Mouse (Mus musculus) kidney, postnatal 4 days (tissue): ENCODE data around the gene Cdh13.

Source experiments
- DNase-seq, 2 experiments: peaks; one replicate each; pipeline ENCODE4 v3.0.0; 2021; ENCODE audit warnings: mixed read lengths in 2 of 2

Gene Cdh13

DNA sequence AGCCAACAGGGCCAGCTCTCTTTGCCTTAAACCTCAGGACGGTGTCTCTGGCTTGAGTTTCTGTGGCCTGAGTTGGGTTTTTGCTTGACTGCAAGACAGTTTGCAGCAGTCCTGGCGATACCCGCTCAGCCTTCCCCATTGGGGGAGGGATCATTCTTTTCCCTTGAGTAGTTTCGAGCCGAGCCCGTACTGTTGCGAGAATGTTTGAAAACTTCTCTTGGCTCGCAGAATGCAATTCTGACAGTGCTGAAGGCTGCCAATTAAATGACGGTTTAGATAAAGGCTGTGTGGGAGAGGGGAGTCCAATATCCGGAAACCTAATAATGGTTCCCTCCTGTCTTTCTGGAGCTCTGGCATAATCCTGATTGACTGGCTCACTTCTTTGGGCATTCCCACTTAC, 23.4 kb downstream of the Cdh13 start:
- DNase-seq: no peak

DNA sequence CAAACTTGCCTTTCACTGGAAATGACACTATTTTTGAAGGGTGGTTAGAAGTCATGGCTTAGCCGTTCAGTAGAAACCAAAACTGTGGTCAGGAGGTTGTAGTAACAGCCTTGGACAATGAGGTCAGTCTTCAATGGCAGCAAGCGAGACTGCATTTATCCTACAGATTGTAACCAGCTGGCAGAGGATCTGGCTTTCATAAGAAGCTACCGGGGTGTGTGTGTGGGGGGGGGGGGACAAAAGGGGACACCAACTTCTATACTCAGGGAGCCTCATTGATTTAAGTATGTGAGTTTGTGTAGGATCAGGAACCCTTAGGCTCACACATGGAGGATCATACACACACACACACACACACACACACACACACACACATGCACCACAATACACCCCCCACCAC, 25.6 kb downstream of the Cdh13 start:
- no peak for DNase-seq

DNA sequence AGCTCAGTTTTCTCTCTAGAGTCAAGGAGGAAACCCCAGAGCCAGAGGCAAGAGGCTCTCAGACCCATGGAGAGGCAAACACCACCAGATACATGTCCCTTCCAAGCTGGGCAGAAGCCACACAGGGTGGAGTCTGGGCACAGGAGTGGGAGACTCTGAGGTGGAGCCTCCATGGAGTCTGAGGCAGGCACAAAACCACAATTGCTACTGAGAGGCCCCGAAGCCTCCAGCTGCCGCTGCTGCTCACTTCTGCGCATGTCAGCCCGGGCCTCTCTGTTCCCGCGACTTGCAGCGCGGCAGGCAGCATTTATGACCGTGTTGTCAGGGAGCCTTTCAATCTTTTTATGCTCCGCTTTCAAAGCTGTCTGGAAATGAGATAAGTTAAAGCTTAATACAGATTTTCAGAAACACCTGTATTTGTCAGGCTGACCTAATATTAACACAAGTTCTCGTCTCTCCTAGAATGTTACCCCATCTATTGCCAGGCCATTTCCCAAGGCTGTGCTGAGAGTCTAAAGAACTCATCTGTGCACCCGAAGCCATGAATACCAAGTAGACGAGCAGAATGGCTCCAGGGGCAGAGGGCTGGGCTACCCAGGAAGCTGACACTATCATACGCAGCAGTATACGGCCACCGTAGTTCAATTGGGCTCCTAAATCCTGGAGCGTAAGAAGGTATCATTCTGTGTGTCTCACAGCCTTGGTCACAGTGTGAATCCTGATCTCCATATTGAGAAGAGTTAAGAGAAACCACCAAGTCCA, 30.1 kb downstream of the Cdh13 start:
- peak; percentile 47 to 60 for DNase-seq

DNA sequence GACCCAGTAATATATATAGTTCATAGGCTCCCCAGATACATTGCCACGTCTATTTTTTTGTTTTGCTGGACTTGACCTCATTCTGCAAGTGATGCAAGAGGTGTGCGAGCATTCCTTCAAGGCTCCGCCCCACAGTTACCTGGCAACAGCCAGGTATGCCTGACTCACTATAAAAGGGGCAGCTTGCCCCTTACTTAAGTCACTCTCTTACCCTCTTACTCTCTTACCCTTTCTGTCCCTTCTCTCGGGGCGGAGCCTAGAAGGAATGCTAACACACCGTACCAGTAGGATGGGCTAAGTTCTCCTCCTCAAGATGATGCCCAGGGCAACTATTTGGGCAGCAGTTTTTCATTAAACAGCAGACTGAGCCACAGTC, 30.6 kb downstream of the Cdh13 start:
- no peak for DNase-seq

DNA sequence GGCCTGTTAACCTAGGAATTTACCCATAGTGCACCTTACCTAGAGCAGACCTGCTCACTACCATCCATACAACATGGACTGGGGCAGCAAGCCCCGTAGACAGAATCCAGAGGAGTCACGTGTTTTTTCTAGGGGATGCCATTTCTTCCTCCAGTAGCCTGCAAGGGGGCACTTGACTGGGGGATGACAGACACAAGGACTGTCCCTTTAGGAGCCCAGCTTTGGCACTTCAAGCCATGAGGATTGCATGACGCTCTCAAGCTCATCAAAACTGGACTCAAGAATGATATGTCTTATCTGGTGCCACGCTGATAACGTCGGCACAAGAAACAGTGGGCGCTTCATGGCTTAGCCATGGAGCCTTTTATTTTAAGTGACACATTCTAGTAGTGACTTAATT, 31.4 kb downstream of the Cdh13 start:
- DNase-seq: no peak

DNA sequence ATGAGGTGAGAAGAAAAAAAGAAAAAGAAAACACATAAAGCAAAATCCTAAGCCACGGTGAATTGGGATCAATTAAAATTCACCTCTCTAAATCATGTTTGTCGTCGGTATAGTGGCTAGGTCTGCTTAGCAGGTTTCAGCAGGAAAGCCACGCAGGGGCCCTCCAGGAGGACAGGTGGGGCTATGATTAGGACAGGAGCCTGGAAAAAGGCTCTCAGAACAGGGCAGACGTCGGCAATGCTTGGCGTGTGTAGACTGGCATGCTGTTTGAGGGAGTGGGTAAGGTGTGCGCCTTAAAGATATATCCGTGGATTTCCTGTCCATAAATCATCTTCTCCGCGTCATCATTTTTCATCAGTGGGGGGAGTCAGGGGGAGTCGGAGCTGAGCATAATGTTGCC, 32.9 kb downstream of the Cdh13 start:
- no peak for DNase-seq

DNA sequence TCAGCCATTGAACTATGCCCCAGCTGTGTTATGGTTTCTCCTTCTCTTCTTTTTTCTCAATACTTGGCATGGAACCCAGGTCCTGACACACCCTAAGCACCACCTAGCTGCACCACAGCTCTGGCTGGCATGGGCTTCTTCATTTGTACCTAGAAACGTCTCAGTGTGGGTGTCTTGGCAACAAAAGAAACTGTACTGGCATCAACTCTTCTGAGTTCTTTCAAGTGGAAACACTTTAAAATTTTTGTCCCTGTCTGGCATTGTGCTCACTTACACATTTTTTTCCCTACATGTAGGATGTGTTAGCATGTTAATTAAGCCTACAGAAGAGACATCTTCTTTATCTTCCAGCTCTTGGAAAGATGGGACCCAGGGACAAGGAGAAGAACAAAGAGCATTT, 37.0 kb downstream of the Cdh13 start:
- DNase-seq: no peak

DNA sequence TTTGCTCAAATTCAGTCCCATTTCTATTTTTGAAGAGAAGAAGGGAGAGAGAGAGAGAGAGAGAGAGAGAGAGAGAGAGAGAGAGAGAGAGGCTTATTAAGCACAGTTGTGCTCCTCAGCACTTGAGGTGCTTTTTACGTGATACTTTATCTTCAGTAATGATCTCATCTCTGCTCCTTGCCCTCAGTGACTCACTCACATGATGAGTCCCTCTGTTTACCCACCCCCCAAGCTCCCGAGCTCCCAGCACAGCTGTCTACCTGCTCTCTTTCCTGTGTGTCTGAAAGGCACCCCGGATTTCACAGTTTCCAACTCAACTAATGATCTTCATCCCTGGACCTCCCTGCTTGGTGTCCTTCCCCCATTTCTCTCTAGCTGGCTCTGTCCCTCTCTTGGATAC, 39.9 kb downstream of the Cdh13 start:
- DNase-seq: no peak

DNA sequence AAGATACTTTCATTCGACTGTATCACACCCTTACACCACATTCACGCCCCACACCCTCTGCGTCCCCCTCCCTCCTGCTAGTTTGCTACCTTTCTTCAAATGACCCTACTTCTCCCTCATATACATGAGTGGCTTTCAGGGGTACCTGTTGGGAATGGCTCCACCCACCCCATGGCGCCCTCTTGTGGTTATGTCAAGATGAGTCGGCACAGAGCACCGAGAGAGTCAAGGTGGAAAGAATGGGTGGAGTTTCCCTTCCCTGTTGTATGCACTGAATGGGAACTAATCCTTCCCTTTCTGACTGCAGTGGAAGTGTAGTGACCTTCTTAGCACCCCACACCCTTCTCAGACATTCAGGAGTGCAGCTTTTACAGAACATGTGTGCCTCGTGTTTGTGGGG, 51.4 kb downstream of the Cdh13 start:
- DNase-seq: peak in 1 of 2 experiments; percentile 9

DNA sequence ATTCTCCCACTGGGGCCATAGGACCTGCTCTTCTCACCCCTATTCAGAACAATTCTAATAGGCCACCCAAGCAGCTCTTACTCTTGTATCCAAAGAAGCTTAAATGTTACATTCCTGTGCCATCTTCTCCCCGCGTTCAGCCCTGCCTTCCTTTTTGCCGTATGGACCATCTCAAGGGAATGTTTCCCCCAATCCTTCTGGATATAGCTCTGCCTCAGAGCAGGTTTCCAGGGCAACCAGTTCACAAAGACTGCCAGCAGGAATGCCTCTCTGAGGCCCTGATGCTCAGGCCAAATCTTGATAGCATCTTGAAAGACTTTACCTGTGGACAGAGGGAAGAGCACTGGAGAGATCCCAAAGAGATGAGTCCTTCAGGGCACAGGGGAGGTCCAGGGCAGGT, 56.2 kb downstream of the Cdh13 start:
- DNase-seq: no peak

DNA sequence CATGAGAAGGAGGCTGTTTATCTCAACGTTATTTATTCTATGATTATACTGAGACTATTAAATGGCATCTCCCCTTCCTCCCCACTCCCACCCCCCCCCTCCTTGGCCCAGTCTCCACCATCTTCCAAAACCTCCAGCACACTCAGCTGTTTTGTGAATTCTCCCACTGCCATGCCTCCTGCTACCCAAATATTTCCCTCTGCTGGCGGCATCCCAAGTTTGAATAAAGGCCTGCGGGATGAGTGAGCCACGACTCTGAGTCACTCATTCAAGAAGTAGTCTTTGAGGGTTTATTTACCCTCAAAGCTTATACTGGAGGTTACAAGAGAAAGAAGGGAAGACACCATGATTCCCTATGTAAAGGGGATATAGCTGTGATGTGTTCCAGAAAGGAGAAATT, 59.7 kb downstream of the Cdh13 start:
- no peak for DNase-seq

DNA sequence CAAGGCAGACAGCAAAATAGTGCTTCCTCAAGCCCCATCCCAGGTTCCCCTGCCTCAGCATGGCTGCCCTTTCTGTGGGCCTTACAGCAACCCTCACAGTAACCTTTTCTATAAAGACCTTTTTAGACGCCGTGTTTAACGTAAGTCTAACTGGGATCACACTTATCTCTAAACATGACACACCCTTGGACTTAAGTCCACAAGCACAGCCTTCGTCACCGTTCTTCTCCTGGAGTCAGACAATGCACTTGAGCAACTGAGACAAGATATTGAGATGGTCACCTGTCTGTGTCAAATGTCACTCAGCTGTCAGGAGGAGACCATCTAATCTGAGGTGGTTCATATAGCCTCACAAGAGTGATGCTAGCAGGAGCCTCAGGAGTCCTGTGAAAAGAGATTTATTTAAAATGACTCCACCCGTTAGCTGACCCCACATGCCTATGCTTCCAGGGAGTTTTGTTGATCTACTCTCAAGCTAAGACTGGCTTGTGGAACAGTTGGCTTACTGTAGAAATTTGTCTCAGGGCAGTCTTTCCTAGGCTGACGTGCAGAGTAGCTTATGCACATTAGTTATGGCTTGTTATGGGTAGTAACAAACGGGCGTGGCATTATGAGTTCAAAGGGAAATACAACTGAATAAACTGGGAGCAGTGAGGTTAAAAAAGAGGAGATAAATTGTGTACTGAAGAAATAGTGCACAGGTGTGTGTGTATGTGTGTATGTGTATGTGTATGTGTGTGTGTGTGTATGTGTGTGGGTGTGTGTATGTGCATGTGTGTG, 65.4 kb downstream of the Cdh13 start:
- no peak for DNase-seq

DNA sequence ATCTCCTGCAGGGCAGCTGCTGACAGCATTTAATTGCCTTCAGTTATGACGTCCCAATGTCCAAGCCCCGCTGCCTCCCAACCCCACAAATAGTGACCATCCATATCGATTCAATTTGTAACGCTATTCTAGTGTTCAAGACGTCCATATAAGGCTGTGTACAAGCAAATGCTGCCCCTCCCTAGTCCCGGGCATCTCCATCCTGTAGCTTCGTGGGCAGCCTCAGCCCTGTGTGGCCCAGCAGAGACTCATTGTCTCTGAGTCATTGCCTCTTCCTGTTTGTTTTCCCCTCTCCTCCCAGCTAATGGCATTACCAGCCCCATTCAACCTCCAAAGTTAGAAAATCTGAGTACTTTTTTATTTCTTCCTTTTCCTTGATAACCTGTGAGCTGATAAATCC, 66.6 kb downstream of the Cdh13 start:
- DNase-seq: no peak

DNA sequence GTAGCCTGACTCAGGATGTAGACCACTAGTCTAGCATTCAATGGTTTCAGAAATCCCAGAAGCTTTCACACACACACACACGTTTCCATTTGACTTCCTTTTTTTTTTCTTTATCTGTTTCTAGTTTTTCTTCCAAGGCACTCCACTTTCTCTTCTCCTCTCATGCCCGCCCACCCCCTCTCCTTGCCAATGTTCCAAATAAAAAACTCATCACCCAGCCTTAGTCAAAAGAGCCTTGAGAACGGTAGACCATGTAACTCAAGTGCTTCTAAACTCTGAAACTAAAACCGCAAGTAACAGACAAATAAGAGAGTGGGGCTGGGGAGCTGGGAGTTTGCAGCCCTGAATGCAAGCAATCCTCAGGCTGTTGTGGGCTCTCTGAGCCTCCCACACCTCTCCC, 69.5 kb downstream of the Cdh13 start:
- no peak for DNase-seq

DNA sequence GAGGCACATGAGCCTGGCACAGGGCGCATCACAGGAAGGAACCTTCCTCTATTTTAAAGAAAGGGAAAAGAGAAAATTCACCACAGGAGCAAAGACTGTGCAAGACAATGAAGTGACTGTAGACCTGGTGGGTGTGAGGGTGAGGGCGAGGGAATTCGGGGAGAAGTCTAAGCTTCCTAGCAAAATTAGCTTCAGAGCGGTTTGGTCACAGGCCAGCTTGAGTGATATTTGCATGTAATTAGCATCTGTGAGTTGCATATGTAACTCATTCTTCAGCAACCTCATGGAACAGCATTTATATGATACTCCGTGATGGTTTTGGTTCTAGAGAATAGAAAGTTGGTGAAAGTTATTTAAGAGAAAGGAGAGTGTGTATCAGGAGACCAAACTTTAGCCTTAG, 73.5 kb downstream of the Cdh13 start:
- DNase-seq: no peak

DNA sequence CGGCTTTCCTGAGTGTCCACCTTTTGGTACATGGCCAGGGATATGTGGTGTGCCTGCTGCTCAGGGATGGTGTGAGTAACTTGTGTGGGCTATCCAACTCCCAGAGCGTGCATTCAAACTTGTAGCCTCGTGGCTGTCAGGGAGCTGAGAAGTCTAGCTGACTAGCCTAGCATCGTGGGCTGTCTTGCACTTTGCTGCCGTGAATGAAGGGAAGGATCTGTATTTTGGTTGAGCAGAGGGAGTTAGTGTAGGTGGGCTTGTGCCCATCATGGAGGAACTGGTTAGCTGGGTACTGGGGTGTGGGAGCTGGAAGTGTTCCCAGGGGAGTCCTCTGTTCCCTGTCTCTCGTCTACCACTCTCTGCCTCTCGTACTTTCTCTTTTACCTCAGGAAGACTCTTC, 74.1 kb downstream of the Cdh13 start:
- no peak for DNase-seq

DNA sequence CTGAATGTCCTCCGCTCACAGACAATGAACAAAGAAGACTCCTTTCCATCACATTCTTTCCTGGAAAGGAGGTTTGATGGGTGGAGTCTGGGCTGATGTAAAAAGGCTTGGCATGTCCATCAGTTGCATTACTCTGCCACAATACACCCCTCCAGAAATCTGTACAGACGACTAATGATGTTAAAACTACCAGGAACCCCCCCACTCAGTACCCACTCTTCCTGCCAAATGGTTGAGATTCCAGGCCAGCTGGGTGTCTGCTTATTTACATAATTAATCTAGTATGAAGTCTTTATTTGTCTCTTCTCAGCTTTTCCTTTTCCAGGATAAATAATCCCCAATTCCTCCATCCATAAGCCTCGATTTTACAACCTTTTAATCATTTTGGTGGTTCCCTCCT, 80.2 kb downstream of the Cdh13 start:
- DNase-seq: no peak

DNA sequence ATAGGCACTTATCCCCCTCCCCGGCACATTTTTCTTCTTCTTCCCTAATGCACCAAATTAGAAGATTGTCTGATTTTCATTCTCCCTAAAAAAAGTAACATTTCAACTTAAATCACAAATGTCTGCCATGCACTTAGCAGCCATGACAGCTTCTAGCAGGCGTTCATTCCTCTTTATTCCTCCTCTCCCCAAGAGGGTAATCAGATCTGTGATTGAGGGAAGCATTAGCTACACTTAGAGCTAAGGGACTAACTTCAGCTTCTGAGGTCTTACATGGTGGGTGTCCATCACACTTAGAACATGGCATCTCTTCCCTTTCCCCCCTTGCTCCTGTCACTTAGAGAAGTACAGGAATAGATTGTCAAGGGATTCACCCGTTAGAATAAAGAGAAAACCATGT, 89.6 kb downstream of the Cdh13 start:
- no peak for DNase-seq

DNA sequence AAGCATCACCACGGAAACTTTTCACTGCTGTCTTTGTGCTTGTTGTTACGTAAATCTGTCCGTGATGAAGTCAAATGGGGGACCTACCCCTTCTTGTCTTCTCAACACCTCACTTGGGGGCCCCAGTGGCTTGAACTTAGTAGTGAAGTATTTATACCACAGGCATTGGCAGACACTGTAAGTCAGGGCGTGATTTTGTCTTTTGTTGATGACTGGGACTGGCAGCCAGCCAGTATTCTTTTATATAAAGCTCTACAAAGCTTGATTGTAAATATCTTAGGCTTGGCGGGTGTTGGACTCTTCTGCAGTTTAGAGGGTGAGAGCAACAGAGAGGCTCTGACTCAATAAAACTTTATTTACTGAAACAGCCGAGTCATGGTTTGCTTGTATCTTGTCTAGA, 91.2 kb downstream of the Cdh13 start:
- no peak for DNase-seq

DNA sequence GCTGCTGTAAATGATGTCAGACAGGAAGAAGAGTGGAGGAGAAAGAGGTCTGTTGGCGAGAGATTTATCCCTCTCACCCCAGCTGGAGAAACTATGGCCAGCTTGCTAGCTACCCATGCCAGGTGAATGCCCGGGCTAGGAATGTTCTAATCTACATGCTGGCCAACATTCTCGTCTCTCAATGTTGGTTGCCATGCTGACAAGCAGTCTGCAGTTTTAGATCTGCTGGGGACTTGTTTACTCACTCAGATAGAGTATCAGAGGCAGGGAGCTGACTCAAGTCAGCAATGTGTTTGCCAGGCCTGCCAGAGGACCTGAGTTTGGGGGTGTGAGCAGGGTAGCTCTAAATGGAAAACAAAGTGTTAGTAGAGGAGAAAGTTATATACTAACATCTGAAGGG, 93.3 kb downstream of the Cdh13 start:
- no peak for DNase-seq

DNA sequence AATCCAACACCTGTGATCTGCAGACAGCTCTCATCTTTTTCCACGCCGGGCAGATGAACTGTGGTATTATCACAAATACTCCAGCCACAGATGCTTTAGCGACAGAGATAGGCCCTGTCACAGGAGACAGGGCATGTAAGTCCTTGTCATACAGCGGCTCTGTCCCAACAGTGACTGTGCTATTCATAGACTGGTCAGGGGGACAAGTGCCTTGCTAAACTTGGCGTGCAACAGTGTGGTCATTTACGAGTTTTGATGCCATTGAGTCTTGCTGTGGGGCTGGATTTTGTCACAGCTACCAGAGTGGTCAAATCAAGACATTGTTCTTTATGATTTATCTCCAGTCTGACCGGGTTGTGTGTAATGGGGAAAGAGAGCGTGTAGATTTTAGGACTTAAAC, 95.5 kb downstream of the Cdh13 start:
- no peak for DNase-seq

DNA sequence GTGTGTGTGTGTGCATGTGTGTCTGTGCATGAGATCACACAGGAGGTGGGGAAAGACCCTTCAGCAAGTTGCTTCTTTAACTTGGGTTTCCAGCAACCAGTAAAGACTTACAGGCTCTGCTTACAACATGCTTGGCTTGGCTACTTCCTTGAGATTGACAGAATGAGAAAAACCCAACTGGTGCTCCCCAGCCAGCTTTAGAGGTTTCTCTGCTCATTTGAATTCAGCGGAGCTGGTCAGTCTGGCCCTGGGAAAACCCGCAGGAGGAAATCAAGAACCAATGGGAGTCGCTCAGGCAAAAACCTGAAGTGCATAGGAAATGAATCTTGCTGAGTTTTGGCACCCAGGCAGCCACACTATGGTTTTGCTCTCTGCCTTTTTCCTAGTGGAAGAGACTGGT, 96.1 kb downstream of the Cdh13 start:
- DNase-seq: no peak

DNA sequence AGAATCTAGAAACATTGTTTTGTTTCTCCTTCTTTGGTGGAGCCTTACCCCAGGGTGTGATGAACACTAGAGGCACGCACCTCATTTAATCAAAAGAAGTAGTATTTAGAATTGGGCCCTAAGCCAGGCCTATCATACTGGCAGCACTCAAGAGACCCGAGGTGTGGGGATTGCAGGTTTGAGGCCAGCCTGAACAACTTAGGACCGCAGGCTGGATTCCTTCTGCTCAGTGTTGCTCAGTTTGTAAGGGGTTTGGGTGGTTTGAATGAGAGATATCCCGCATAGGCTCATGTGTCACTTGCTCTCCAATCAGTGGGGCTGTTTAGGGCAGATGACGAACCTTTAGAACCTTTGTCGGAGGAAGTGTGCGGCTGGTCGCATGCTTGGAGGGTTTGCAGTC, 96.5 kb downstream of the Cdh13 start:
- DNase-seq: no peak

DNA sequence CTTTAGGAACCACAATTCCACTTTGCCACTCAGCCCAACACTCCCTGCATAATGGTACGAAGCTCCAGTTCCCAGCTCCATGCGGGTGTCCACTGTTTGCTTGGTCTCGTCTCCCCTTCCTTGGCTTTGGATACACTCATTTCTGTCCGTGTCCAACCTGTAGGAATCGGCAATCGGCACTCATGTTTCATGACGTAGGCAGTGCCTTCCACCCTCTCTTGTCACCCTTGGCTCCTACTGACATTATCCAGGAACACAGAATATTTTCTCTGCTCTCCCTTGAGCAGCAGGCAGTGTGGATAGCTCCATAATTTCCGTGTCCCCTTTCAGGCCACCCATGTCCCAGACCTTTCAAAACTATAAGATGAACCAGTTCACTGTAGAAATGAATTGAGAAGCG, 97.2 kb downstream of the Cdh13 start:
- no peak for DNase-seq

DNA sequence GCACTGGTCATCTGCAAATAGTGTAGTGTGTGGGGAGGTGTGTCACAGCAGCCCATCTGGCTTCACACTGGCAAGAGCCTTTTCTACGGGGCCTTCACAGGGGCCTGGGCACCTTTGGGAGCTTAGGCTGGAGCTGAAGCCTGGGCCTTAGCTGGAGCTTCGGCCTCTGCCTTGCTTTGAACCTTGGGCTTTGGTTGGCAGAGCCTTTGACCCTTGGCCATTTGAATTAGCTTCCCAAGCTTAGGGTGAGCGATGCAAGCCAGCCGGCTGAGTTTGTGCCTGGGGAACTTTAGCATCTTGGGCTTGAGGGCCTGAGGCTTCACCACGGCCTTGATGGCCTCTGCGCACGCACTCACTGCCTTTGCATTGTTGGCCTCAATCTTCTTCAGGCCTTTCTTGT, 98.1 kb downstream of the Cdh13 start:
- DNase-seq: no peak
